ENCODE assay signal across 27 mouse cellular contexts in the genomic region with DNA sequence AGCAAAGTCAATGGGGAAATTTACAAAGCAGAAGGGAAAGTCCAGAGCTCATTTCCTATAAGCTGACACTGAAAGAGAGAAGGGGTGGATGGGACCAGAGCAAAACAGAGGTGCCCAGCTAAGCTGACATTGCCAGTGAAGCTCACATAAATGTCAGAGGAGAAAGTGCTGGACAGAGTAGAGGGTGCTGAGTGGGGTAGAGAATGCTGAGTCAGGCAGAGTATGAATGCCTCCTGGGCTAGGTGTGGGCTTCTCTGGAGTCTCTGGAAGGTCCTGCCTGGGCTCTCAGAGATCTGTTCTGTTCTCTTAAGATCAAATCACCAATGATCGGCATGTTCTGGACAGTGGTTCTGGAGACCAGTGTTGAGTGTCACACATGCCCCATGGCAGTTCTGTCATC. TPM values are rescaled to one million over a fixed set of nuclear protein-coding genes. Genes with fewer than 3 reads are reported as not detected.
DNase-seq lines count a peak whose midpoint lies in the region; ATAC-seq and TF ChIP-seq lines count a peak whose summit lies in the region.
"Had no signal": no experiment of that assay in that cellular context is flagged by ENCODE, and none has a peak within 500 bp of the region (broad histone marks: within the 10 kb centered on the region; RNA-seq: fewer than 3 reads in every experiment).

No protein-coding gene starts in this region.

- DNase-seq in CD4-positive, CD25-positive, alpha-beta regulatory T cell, adult 2 months (ENCODE audit: low read depth, low spot score), result peak; percentile 1
- DNase-seq in liver, embryonic 11.5 days (ENCODE audit: low spot score), result no peak
- no peak for DNase-seq in left cerebral cortex, adult 2 months (ENCODE audit: extremely low spot score in 1 of 2, low spot score in 2 of 2)
- DNase-seq: adrenal gland, adult 2 months; adrenal gland, postnatal 25 days; B cell, adult 2 months; cerebellum, adult 2 months; cerebellum, postnatal 10 days; embryo, embryonic 11 days; forebrain, postnatal 0 days; gastrocnemius, adult 2 months; gastrocnemius, postnatal 25 days; heart, postnatal 10 days; heart, postnatal 4 days had no signal

- intact Hi-C loops in left cerebral cortex, adult 2 months (cut with DNase I), result no loop called here

- no peaks in the 10 kb centered on the region for H3K9me3 ChIP-seq in liver, embryonic 16.5 days (replicated peaks; ENCODE audit: control insufficient read depth, low read length)
- H3K9me3 ChIP-seq in liver, embryonic 11.5 days (ENCODE audit: control insufficient read depth, low read length), result no peaks in the 10 kb centered on the region
- H3K9me3 ChIP-seq in forebrain, embryonic 15.5 days, result no peaks in the 10 kb centered on the region
- H3K9me3 ChIP-seq: embryonic facial prominence, embryonic 15.5 days; forebrain, embryonic 12.5 days had no signal

- no peak overlapping the region for H3K4me2 ChIP-seq in liver, embryonic 16.5 days (ENCODE audit: low read depth, low read length)
- H3K4me2 ChIP-seq in liver, embryonic 11.5 days, result no peak overlapping the region
- H3K4me2 ChIP-seq in forebrain, embryonic 15.5 days (replicated peaks), result no peak overlapping the region
- H3K4me2 ChIP-seq: embryonic facial prominence, embryonic 15.5 days; forebrain, embryonic 12.5 days; hindbrain, embryonic 13.5 days had no signal

- no peaks in the 10 kb centered on the region for H3K36me3 ChIP-seq in liver, embryonic 16.5 days (ENCODE audit: control insufficient read depth, insufficient read depth)
- no peaks in the 10 kb centered on the region for H3K36me3 ChIP-seq in liver, embryonic 11.5 days (ENCODE audit: control insufficient read depth, insufficient read depth, low read length)
- H3K36me3 ChIP-seq in small intestine, adult 2 months (ENCODE audit: control insufficient read depth, insufficient read depth, low read length), result no peaks in the 10 kb centered on the region
- H3K36me3 ChIP-seq in forebrain, embryonic 15.5 days, result no peaks in the 10 kb centered on the region
- H3K36me3 ChIP-seq: embryonic facial prominence, embryonic 15.5 days; forebrain, embryonic 12.5 days; hindbrain, embryonic 13.5 days had no signal

- no peak overlapping the region for H3K27ac ChIP-seq in liver, embryonic 16.5 days (ENCODE audit: low read length)
- H3K27ac ChIP-seq in liver, embryonic 11.5 days (ENCODE audit: low read depth, low read length), result no peak overlapping the region
- 0 out of 2 replicates have a peak overlapping the region, but pooled peaks have one; percentile 16 for H3K27ac ChIP-seq in small intestine, adult 2 months (ENCODE audit: insufficient read depth, low read depth, low read length)
- H3K27ac ChIP-seq in forebrain, embryonic 15.5 days (replicated peaks), result no peak overlapping the region
- H3K27ac ChIP-seq in left cerebral cortex, adult 2 months, result no peak overlapping the region
- H3K27ac ChIP-seq: embryonic facial prominence, embryonic 15.5 days; forebrain, embryonic 12.5 days; gastrocnemius, adult 2 months; hindbrain, embryonic 13.5 days; hindbrain, postnatal 0 days had no signal

- H3K4me1 ChIP-seq in liver, embryonic 16.5 days (ENCODE audit: control insufficient read depth, low read depth, low read length), result peaks cover 4% of the 10 kb centered on the region
- no peaks in the 10 kb centered on the region for H3K4me1 ChIP-seq in liver, embryonic 11.5 days (replicated peaks; ENCODE audit: control insufficient read depth, insufficient read depth, low read length)
- peaks cover 18% of the 10 kb centered on the region; the same call in 1 of the 2 replicates for H3K4me1 ChIP-seq in small intestine, adult 2 months (ENCODE audit: control insufficient read depth, insufficient read depth, insufficient read length, low read length)
- no peaks in the 10 kb centered on the region for H3K4me1 ChIP-seq in forebrain, embryonic 15.5 days
- H3K4me1 ChIP-seq: embryonic facial prominence, embryonic 15.5 days; forebrain, embryonic 12.5 days; hindbrain, embryonic 13.5 days had no signal

- ATAC-seq in CD4-positive, CD25-positive, alpha-beta regulatory T cell, adult 4 months, result no peak
- 0 out of 2 replicates have a peak, but pooled peaks have one; percentile 21 for ATAC-seq in liver, embryonic 16.5 days (ENCODE audit: low read depth)
- ATAC-seq in liver, embryonic 11.5 days (replicated peaks; ENCODE audit: low FRiP score), result no peak
- ATAC-seq in forebrain, embryonic 15.5 days (replicated peaks), result no peak
- ATAC-seq: forebrain, postnatal 0 days; hindbrain, postnatal 0 days had no signal

- 76% methylated on average over 1 of the region's 1 CpGs for WGBS in liver, embryonic 16.5 days (ENCODE audit: insufficient replicate concordance)
- WGBS in liver, embryonic 11.5 days, result 88% methylated on average over 1 of the region's 1 CpGs
- 91% methylated on average over 1 of the region's 1 CpGs for WGBS in small intestine, adult 2 months
- 100% methylated on average over 1 of the region's 1 CpGs for WGBS in forebrain, embryonic 15.5 days

- no peak for TF ChIP-seq POLR2A in small intestine, adult 2 months (IDR thresholded peaks at IDR 0.05; ENCODE audit: low read depth, low read length)

- no peak for TF ChIP-seq CTCF in small intestine, adult 2 months (IDR thresholded peaks at IDR 0.05; ENCODE audit: extremely low read depth, insufficient read length, insufficient replicate concordance, low read depth, low read length)
- no peak for TF ChIP-seq CTCF in left cerebral cortex, adult 2 months (IDR thresholded peaks at IDR 0.05)

- H3K27me3 ChIP-seq in liver, embryonic 16.5 days (ENCODE audit: control insufficient read depth, insufficient read depth, low read depth, low read length), result no peaks in the 10 kb centered on the region
- no peaks in the 10 kb centered on the region for H3K27me3 ChIP-seq in liver, embryonic 11.5 days (replicated peaks; ENCODE audit: control insufficient read depth, insufficient read depth, low read length)
- H3K27me3 ChIP-seq in small intestine, adult 2 months (ENCODE audit: control insufficient read depth, insufficient read depth, low read length), result no peaks in the 10 kb centered on the region
- no peaks in the 10 kb centered on the region for H3K27me3 ChIP-seq in forebrain, embryonic 15.5 days
- H3K27me3 ChIP-seq: embryonic facial prominence, embryonic 15.5 days; forebrain, embryonic 12.5 days; hindbrain, embryonic 13.5 days had no signal

- no peak overlapping the region for H3K4me3 ChIP-seq in liver, embryonic 16.5 days (ENCODE audit: low read depth, low read length)
- no peak overlapping the region for H3K4me3 ChIP-seq in liver, embryonic 11.5 days (ENCODE audit: low read depth, low read length)
- no peak overlapping the region for H3K4me3 ChIP-seq in small intestine, adult 2 months (ENCODE audit: low read depth, low read length)
- no peak overlapping the region for H3K4me3 ChIP-seq in forebrain, embryonic 15.5 days
- H3K4me3 ChIP-seq in left cerebral cortex, adult 2 months, result no peak overlapping the region
- H3K4me3 ChIP-seq: embryonic facial prominence, embryonic 15.5 days; forebrain, embryonic 12.5 days; gastrocnemius, adult 2 months; hindbrain, embryonic 13.5 days had no signal

- no peak overlapping the region for H3K9ac ChIP-seq in liver, embryonic 16.5 days (ENCODE audit: low read depth, low read length)
- no peak overlapping the region for H3K9ac ChIP-seq in liver, embryonic 11.5 days (ENCODE audit: low read depth, low read length)
- no peak overlapping the region for H3K9ac ChIP-seq in forebrain, embryonic 15.5 days (replicated peaks)
- H3K9ac ChIP-seq: embryonic facial prominence, embryonic 15.5 days; forebrain, embryonic 12.5 days; forebrain, postnatal 0 days; hindbrain, embryonic 13.5 days had no signal

RNA-seq across cellular contexts. Expression of gene Rnase2b, which starts 3.4 kb away (rescaled TPM):
- polyA plus RNA-seq in CD4-positive, CD25-positive, alpha-beta regulatory T cell, adult 4 months (2017; shearing (Covaris generic)), result not detected
- not detected in 2 replicates for polyA plus RNA-seq in liver, embryonic 16.5 days (2015; fragmentation: Nextera tagmentation; extraction: Ambion mirVana)
- polyA plus RNA-seq in liver, embryonic 11.5 days (2014; fragmentation: Nextera tagmentation; extraction: Ambion mirVana), result not detected in 2 replicates
- not detected in 2 replicates for polyA plus RNA-seq in small intestine, adult 2 months (2012; rRNA removed)
- not detected in 2 replicates for polyA plus RNA-seq in forebrain, embryonic 15.5 days (2015; fragmentation: Nextera tagmentation; extraction: Ambion mirVana)
- not detected for total RNA-seq in left cerebral cortex, adult 2 months (2021)
- total RNA-seq: adrenal gland, adult 2 months; adrenal gland, postnatal 25 days; ES-E14; forebrain, postnatal 0 days; gastrocnemius, adult 2 months; gastrocnemius, postnatal 25 days; granulocyte monocyte progenitor cell, adult 5-6 weeks; heart, postnatal 10 days; heart, postnatal 4 days; hindbrain, postnatal 0 days had no signal
- polyA plus RNA-seq: adrenal gland, adult 2 months; cerebellum, adult 2 months; embryonic facial prominence, embryonic 11.5 days; embryonic facial prominence, embryonic 15.5 days; forebrain, embryonic 12.5 days; forebrain, postnatal 0 days; heart, embryonic 14.5 days; hindbrain, embryonic 13.5 days; hindbrain, postnatal 0 days; intestine, embryonic 14.5 days had no signal

RNA-seq across cellular contexts. Expression of gene Rnase1, which starts 18.9 kb away (rescaled TPM):
- not detected for polyA plus RNA-seq in CD4-positive, CD25-positive, alpha-beta regulatory T cell, adult 4 months (2017; shearing (Covaris generic))
- polyA plus RNA-seq in liver, embryonic 16.5 days (2015; fragmentation: Nextera tagmentation; extraction: Ambion mirVana), result 0.27 and 2.1 TPM in 2 replicates
- polyA plus RNA-seq in liver, embryonic 11.5 days (2014; fragmentation: Nextera tagmentation; extraction: Ambion mirVana), result not detected in 2 replicates
- 47.1 and 6,983 TPM in 2 replicates for polyA plus RNA-seq in small intestine, adult 2 months (2012; rRNA removed)
- polyA plus RNA-seq in forebrain, embryonic 15.5 days (2015; fragmentation: Nextera tagmentation; extraction: Ambion mirVana), result 0.23 and 0.26 TPM in 2 replicates
- total RNA-seq in left cerebral cortex, adult 2 months (2021), result under 1 TPM; 0.70 to 0.96 TPM
- total RNA-seq: adrenal gland, postnatal 25 days; ES-E14; forebrain, postnatal 0 days; gastrocnemius, adult 2 months; gastrocnemius, postnatal 25 days; granulocyte monocyte progenitor cell, adult 5-6 weeks had no signal
- polyA plus RNA-seq: adrenal gland, adult 2 months; embryonic facial prominence, embryonic 11.5 days; forebrain, embryonic 12.5 days; hindbrain, embryonic 13.5 days had no signal

RNA-seq across cellular contexts. Expression of gene Ang2, which starts 33.5 kb away (rescaled TPM):
- polyA plus RNA-seq in CD4-positive, CD25-positive, alpha-beta regulatory T cell, adult 4 months (2017; shearing (Covaris generic)), result not detected
- not detected in 2 replicates for polyA plus RNA-seq in liver, embryonic 16.5 days (2015; fragmentation: Nextera tagmentation; extraction: Ambion mirVana)
- not detected in 2 replicates for polyA plus RNA-seq in liver, embryonic 11.5 days (2014; fragmentation: Nextera tagmentation; extraction: Ambion mirVana)
- polyA plus RNA-seq in small intestine, adult 2 months (2012; rRNA removed), result not detected in 2 replicates
- not detected in 2 replicates for polyA plus RNA-seq in forebrain, embryonic 15.5 days (2015; fragmentation: Nextera tagmentation; extraction: Ambion mirVana)
- not detected for total RNA-seq in left cerebral cortex, adult 2 months (2021)
- total RNA-seq: adrenal gland, adult 2 months; adrenal gland, postnatal 25 days; ES-E14; forebrain, postnatal 0 days; gastrocnemius, adult 2 months; gastrocnemius, postnatal 25 days; granulocyte monocyte progenitor cell, adult 5-6 weeks; heart, postnatal 10 days; heart, postnatal 4 days; hindbrain, postnatal 0 days had no signal
- polyA plus RNA-seq: adrenal gland, adult 2 months; cerebellum, adult 2 months; embryonic facial prominence, embryonic 11.5 days; forebrain, embryonic 12.5 days; forebrain, postnatal 0 days; heart, embryonic 14.5 days; hindbrain, embryonic 13.5 days; hindbrain, postnatal 0 days; intestine, embryonic 14.5 days had no signal

RNA-seq across cellular contexts. Expression of gene Ear14, which starts 37.8 kb away (rescaled TPM):
- polyA plus RNA-seq in CD4-positive, CD25-positive, alpha-beta regulatory T cell, adult 4 months (2017; shearing (Covaris generic)), result not detected
- not detected in 2 replicates for polyA plus RNA-seq in liver, embryonic 16.5 days (2015; fragmentation: Nextera tagmentation; extraction: Ambion mirVana)
- not detected in 2 replicates for polyA plus RNA-seq in liver, embryonic 11.5 days (2014; fragmentation: Nextera tagmentation; extraction: Ambion mirVana)
- polyA plus RNA-seq in small intestine, adult 2 months (2012; rRNA removed), result not detected in 2 replicates
- polyA plus RNA-seq in forebrain, embryonic 15.5 days (2015; fragmentation: Nextera tagmentation; extraction: Ambion mirVana), result not detected in 2 replicates
- not detected for total RNA-seq in left cerebral cortex, adult 2 months (2021)
- total RNA-seq: adrenal gland, adult 2 months; adrenal gland, postnatal 25 days; ES-E14; forebrain, postnatal 0 days; gastrocnemius, adult 2 months; gastrocnemius, postnatal 25 days; granulocyte monocyte progenitor cell, adult 5-6 weeks; heart, postnatal 10 days; heart, postnatal 4 days; hindbrain, postnatal 0 days had no signal
- polyA plus RNA-seq: adrenal gland, adult 2 months; cerebellum, adult 2 months; embryonic facial prominence, embryonic 11.5 days; embryonic facial prominence, embryonic 15.5 days; forebrain, embryonic 12.5 days; forebrain, postnatal 0 days; heart, embryonic 14.5 days; hindbrain, embryonic 13.5 days; hindbrain, postnatal 0 days; intestine, embryonic 14.5 days had no signal

RNA-seq across cellular contexts. Expression of gene Rnase6, which starts 41.7 kb away (rescaled TPM):
- 1 to 10 TPM; 1.6 to 5.9 TPM for polyA plus RNA-seq in CD4-positive, CD25-positive, alpha-beta regulatory T cell, adult 4 months (2017; shearing (Covaris generic))
- 2.7 and 3.2 TPM in 2 replicates for polyA plus RNA-seq in liver, embryonic 16.5 days (2015; fragmentation: Nextera tagmentation; extraction: Ambion mirVana)
- 3.2 and 4.2 TPM in 2 replicates for polyA plus RNA-seq in liver, embryonic 11.5 days (2014; fragmentation: Nextera tagmentation; extraction: Ambion mirVana)
- 9.7 and 15.0 TPM in 2 replicates for polyA plus RNA-seq in small intestine, adult 2 months (2012; rRNA removed)
- polyA plus RNA-seq in forebrain, embryonic 15.5 days (2015; fragmentation: Nextera tagmentation; extraction: Ambion mirVana), result 0.36 and 0.40 TPM in 2 replicates
- total RNA-seq in left cerebral cortex, adult 2 months (2021), result under 1 TPM in 1 of 2 experiments, not detected in 1; 0.35 TPM
- total RNA-seq: ES-E14; gastrocnemius, postnatal 25 days had no signal
- polyA plus RNA-seq: embryonic facial prominence, embryonic 11.5 days had no signal

Comparison
In these comparisons a context has a peak if more than half of its experiments do, and no peak if none do; other contexts are left out.
1. RNA of gene Rnase1, which starts 18.9 kb away (polyA plus RNA-seq): 47.1 to 6,983 TPM in small intestine, adult 2 months; 0.27 to 2.1 TPM in liver, embryonic 16.5 days, 0.23 to 0.26 TPM in forebrain, embryonic 15.5 days, not detected in CD4-positive, CD25-positive, alpha-beta regulatory T cell, adult 4 months and not detected in liver, embryonic 11.5 days; every median in the first group is over 10 times any median in the second.